Mouse (Mus musculus) CD4-positive, CD25-positive, alpha-beta regulatory T cell, adult 2 months (primary cell): ENCODE measurements at regions not wholly inside any gene's neighbourhood (a gene's known extent, or its start where the extent isn't known, plus 50 kb on each side); places are given as distances from the start of the nearest gene placed in this dataset.
"Not testable (repeated sequence)": the region's sequence is repeated elsewhere in the genome, so short reads cannot be mapped to it uniquely, and the experiment has no call there.

Source experiments
- DNase-seq: peaks from one replicate; pipeline ENCODE4 v3.0.0-alpha.2; 2012; ENCODE audit warnings: low read depth, low spot score

DNA sequence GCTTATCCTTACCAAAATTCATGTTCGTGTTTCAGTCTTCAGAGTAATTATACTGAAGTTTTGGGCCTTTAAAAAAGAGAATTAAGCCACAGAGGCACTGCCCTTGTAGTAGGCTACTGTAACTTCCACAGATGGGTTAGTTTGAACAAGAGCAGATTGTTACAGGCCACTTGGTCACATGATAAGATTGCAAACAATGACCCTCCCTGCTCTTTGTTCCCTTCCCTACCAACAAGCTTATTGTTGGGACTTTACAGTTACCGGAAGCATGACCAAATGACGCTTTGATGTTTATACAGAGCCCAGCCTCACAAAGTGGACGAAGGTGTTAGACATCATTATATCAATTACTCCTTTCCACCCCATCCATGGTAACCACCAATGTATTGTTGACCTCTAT lies 63.9 kb upstream of the Galnt18 start:
- no peak for DNase-seq

DNA sequence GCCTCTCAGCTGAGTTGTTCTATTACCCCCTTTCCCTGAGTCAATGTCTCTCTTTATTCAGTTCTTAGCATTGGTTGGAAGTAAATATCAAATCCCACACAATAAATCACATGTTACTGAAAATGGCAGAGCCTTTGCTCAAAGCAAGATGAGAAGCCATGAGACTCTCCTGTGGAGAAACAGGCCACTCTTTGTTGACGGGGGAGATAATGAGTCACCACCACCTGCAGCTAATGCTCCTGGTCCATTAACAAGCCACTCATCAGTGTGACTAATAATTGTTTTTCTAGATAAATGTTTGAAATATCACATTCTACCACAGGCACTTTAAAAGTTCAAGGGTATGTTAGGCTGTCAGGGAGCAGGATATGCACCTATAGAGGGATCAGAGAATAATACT lies 61.0 kb upstream of the Galnt18 start:
- DNase-seq, result no peak

DNA sequence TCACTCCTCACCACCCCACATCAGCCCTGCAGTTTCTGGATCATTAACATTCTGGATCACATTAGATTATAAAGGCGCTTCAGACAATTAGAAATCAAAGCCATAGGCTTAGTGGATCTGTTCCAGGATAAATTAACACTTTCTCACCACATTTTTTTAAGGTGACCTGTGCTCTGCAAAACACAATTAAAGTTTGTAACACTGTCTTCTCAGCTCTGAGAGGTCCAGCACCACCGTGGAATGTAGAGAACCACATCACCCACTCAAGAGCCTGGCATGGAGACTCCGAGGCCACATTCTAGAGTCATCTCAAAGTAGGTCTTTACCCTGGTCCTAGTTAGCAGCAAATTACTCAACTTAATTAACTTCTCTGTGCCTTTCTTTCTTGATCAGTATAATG lies 58.4 kb upstream of the Galnt18 start:
- DNase-seq, result no peak

DNA sequence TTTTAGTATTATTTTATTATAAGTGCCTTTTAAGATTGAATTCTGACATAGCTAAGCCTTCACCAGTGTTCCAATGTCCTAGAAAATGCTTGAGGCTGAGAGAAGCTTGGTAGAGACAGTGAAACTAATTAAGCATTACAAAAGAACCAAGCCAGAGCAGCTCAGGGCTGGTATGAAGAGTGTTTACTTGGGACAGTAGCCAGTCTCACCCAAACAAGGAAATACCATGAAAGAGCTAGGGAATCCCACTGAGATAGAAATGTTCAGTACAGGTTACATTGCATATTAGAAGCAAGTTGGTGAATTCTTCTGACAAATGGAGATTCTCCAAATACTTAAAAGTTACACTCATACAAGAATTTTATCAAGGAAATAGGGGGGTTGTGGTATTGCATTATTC lies 54.6 kb upstream of the Galnt18 start:
- DNase-seq, result not testable (repeated sequence)

DNA sequence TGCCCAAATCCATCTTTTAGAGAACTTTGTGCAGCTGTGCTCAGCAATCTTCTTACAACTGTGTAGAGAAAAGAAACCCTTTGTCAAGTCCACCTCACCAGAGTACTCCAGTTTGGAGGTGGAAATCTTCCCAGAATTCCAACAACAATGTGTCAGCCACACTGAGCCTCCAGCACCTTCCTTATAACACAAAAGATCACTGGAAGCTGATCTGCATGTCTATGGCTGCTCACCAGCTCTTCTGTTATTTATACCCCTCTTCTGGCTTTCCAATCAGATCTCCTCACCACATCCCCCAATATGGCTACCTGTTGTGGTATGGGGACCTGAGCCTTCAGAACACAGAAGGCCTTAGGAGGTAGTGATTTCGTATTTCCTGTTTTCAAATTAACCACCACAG lies 50.2 kb upstream of the Galnt18 start:
- DNase-seq, result no peak
